Mouse (Mus musculus) 3134 (cell line): ENCODE measurements around the gene Foxg1.

Experiments used
- DNase-seq: peaks from one replicate; pipeline ENCODE4 v3.0.0-alpha.2; 2011; ENCODE audit warnings: low spot score; ENCODE audit not compliant: insufficient read length; ENCODE audit errors: extremely low read depth

The Foxg1 gene

DNA sequence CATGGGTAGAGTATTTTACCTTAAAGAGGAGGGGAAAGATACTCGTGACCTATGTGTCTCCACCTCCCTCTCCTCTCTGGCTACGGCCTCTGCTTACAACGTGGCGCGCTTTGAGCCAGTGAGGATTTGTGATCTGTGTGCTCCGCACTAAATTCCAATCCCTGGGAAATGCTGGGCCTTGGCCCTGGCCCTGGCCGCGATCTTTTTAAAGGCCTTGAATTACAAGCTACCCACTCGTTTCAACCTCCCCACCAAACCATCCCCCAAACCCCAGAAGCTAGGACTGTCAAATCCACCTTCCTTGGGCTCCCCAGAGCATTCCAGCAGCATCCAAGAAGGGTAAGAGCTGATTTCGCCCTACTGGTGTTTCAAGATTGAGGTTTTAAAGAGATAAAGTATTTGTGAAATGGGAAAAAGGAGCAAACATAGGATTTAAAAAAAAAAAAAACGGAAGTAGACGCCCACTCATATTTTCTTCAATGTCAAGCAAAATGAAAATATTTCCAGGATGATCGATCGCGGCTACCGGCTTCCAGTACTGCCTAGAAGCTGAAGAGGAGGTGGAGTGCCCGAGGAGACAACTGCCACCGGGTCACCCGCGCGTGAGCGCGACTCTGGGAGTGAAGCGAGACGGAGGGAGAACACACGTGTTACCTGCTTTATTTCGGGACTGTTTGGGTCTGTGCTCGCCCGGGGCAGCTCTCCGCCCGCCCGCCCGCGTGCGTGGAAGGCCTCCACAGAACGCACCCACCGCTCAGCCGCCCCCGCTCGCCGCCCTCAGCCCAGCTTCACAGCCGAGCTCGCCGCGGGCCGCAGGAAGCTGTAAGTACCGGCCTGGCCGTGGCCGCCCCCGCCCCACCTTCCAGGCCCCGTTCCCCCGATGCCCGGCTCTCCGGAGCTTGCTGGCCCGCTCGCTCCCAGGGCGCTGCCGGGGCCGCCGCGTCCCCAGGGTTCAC, at the start of gene Foxg1:
Foxg1 (plus strand) TSS at position 96 of the 956 bp plus-strand sequence.
- DNase-seq: no peak

- no peak for DNase-seq
These were observed 32.8 kb upstream of the Foxg1 start for GRCm38 (mm10) chr12:49349697-49350096.

- DNase-seq: no peak
These were observed 13.5 kb upstream of the Foxg1 start for GRCm38 (mm10) chr12:49368931-49369330.

GRCm38 (mm10) chr12:49372170-49372569, 10.3 kb upstream of the Foxg1 start:
- no peak for DNase-seq

DNA sequence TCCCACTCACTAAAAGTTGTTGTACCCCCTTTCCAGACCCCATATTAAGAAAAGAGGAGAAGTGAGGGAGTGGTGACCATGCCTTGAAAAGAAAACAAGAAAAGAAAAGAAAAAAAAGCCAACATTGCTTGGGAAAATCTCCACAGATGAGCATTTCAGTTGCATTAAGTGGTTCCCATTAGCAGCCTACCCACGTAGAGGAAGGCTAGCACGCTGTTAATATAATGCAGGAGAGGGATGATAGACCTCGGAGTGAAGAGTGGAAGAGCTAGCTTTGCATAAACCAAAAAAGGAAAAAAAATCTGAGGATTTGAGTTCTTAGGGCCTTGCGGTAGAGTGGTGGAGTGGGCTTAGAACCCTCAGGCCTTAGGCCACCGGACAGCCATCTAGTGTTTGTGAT, 9.3 kb upstream of the Foxg1 start:
- no peak for DNase-seq

DNA sequence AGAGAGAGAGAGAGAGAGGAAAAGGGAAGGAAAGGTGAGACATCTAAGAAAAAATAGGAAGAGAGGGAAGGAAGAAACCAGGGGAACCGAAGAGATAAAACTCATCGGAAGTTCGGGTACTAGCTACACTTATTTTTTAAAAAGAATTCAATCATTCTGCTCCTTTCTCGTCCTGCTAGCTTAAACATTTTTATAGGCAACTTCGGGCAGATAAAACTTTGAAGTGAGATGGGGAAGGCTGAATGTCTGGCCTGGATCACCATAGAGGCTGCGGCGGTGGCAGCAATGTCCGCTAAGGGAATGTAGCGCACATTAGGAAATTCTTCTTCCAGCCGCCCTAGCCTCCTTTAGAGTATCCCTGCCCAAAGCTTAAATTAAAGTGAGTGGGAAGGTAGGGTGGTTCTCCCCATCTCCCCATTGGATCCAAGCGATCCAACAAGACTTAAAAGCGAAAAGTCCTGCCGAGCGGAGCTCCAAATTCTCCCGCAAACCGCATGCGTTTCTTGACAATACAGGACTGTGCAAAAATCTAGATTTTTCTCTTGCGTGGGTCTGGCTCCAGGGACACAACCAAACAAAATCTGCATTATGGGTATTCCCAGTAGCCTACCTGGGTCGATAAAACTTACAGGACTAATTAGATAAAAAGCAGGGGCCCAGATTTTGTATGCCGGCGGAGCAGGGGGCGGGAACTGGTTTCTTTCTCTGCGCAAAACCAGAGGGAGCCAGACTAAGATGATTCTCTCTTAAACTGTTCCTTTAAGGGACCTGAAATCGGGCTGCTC, 8.4 kb upstream of the Foxg1 start:
- DNase-seq: no peak

GRCm38 (mm10) chr12:49374606-49374995, 7.9 kb upstream of the Foxg1 start:
- no peak for DNase-seq

GRCm38 (mm10) chr12:49375427-49376317, 6.8 kb upstream of the Foxg1 start:
- DNase-seq: no peak

GRCm38 (mm10) chr12:49376318-49376992, 6.0 kb upstream of the Foxg1 start:
- DNase-seq: no peak

- no peak for DNase-seq
These were observed 5.0 kb upstream of the Foxg1 start for GRCm38 (mm10) chr12:49377281-49377970.

- no peak for DNase-seq
These were observed 3.5 kb upstream of the Foxg1 start for GRCm38 (mm10) chr12:49378920-49379319.

- no peak for DNase-seq
These were observed 3.0 kb upstream of the Foxg1 start for GRCm38 (mm10) chr12:49379446-49379845.

DNA sequence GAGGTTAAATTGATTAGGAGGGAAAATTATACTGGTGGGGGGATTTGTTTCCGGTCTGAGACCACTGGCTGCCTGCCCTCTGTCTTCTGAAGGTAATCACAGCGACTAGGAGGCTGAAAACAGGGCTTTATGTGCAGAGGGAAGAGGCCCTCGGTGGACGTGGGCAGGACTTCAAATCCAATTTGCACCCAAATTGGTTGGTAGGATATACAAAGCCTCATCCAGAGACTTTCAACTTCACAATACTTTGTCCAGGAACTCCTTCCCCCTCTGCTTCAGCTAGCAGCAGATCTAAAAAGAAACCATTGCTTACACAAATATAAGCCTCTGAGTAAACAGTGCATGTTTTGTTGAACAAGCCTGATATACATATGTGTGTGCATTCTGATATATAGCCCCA, 2.0 kb upstream of the Foxg1 start:
- no peak for DNase-seq

GRCm38 (mm10) chr12:49381031-49381525, 1.4 kb upstream of the Foxg1 start:
- no peak for DNase-seq

DNA sequence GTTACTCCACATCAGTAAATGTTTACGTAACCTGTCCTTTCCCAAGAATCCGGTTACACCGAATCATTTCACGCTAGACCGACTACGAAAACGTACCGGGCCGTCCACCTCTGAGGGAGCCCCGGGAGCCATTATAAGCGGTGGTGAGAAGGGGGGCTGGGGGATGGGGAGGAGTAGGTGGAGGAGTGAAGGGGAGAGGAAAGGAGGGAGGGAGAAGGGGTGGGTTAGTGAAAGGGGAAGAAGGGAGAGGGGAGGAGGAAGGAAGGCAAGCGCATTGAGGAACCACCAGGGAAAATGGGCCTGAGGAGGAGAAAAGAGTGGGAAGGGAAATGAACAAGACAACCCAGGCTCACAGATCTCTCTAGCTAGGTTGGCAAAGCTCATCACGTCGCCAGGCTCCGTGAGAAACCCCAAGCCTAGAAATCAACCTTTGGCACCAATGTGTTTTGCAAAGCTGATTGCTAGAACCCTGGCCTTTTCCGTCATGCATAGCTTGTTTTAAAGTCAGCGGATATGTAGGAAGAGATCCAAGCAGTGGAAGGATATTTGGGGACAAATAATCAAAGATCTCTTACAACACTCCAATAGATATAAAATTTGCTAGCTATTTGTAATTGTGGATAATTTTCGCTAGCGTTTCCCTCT, 617 bp upstream of the Foxg1 start:
- no peak for DNase-seq

GRCm38 (mm10) chr12:49383521-49384133, 1.2 kb downstream of the Foxg1 start:
- no peak for DNase-seq

DNA sequence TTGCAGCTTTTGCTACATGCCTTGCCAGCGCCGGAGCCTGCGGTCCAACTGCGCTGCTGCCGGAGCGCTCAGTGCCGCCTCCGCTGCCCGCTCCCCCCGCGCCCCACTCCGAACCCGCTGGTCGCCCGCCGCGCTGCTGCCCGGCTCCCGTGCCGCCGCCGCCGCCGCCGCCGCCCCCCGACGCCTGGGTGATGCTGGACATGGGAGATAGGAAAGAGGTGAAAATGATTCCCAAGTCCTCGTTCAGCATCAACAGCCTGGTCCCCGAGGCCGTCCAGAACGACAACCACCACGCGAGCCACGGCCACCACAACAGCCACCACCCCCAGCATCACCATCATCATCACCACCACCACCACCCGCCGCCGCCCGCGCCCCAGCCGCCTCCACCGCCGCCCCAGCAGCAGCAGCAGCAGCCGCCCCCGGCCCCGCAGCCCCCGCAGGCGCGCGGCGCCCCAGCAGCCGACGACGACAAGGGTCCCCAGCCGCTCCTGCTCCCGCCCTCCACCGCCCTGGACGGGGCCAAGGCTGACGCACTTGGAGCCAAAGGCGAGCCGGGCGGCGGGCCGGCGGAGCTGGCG, 1.9 kb downstream of the Foxg1 start:
- DNase-seq: no peak
